Mouse (Mus musculus) liver, postnatal 0 days (tissue): ENCODE data around the gene Pum2.

Experiments used
- CTCF ChIP-seq: sonication (generic); IDR thresholded peaks from 2 replicates; pipeline ENCODE4 v1.5.1; 2016; ENCODE audit warnings: antibody characterized with exemption, low read depth
- EP300 ChIP-seq: IDR thresholded peaks from 2 replicates; pipeline ENCODE4 v1.6.1; 2016; ENCODE audit warnings: antibody characterized with exemption, low read depth, mild to moderate bottlenecking

DNA sequence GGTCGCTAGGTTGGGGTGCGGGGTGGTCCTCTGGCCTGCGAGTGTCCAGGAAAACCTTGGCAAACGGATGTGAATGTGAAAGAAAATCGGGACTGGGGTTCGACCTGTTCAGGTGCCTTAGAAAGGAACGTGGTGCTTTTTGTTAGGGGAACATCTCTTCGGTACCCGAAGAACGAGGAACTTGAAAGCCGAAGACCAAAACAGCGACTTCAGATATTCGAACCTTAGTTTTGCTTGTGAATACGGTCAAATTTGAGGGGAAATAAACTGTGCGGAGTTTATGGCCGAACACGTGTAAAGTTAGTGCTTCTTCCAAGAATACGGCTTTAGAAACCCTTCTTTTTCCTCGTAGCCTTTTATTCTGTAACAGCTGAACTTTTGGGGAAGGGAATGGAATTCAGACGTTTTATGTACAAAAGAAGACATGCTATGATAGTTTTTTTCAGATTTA, 982 bp downstream of the Pum2 start:
- TF ChIP-seq CTCF = no peak
- TF ChIP-seq EP300 = no peak
